Mouse (Mus musculus) mouse embryonic stem cell (cell line): ENCODE measurements around the gene Ammecr1.

ENCODE experiments used
- in situ Hi-C, 2 experiments: fragments of 300-500 bp; cut with MboI; formaldehyde crosslinking; loops; 1 replicate in 1 of 2; 3 replicates in 1 of 2; pipeline ENCODE4 v1.14.3; 2019 to 2020; ENCODE audit warnings: low sequenced_read_pairs in 2 of 2, low pct_unique_long_range_greater_than_20kb in 1 of 2, mixed read lengths in 1 of 2; ENCODE audit not compliant: unreplicated experiment in 1 of 2

Ammecr1 gene

DNA sequence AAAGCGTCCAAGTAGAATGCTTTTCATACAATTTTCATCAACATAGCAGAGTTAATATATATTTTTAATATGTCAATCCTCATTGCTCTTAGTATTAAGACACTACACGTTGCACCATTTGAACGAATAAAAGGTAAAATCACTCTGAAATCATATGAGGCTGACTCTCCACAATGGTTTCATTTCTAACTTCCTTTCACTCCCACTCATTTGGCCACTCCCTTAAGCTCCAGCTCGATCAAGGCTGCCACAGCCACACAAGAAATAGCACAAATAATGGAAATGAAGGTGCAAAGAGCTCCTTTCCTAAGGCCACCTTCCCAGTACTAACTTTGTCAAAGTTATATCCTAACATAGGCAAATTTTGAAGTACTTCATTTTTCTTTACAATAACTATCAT is 38.1 kb downstream of the Ammecr1 start:
- in situ Hi-C loops: no loop called here

- in situ Hi-C loops: no loop called here
Observed at GRCm38 (mm10) chrX:142917394-142917793, 49.1 kb downstream of the Ammecr1 start.

GRCm38 (mm10) chrX:142916719-142917118 is 49.8 kb downstream of the Ammecr1 start:
- in situ Hi-C loops: no loop called here

- in situ Hi-C loops: no loop called here
Observed at GRCm38 (mm10) chrX:142914208-142914607, 52.3 kb downstream of the Ammecr1 start.

DNA sequence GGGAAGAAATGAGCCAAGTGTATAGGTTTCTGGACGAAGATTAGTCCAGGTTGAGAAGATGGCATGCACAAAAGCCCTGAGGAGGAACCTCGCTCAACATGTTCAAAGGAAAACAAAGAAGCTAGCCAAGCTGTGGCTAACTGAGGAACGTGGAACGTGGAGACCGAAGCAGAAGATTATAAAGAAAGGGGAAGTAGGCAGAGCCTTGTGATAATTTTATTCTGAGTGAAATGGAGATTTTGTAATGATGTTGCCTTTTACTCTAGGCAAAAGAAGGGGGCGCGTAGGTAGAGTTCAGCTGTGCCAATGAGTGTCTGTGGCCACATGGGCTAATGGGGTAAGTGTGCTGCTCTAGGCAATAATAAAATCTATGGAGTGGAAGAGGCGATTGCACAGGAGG is 62.7 kb downstream of the Ammecr1 start:
- in situ Hi-C loops: no loop called here

GRCm38 (mm10) chrX:142902599-142902998 is 63.9 kb downstream of the Ammecr1 start:
- in situ Hi-C loops: no loop called here

DNA sequence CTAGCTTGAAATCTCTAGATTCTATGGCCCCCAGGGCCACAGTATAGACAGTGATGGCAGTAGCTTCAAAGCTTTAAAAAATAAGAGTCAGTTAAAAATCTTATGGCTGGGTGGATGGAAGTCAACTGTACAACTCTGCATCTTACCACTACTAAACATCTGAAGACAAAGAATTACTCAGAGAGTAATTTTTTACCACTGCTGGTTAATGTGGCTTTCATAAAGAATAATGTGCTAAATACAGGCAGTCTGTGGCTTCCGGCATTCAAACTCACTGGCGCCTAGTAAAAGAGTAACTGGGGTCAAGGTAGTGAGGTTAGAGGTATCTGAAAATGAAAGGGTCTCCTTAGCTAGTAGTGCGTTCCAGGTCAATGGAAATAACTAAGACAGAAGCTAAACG is 64.6 kb downstream of the Ammecr1 start:
- in situ Hi-C loops: no loop called here

DNA sequence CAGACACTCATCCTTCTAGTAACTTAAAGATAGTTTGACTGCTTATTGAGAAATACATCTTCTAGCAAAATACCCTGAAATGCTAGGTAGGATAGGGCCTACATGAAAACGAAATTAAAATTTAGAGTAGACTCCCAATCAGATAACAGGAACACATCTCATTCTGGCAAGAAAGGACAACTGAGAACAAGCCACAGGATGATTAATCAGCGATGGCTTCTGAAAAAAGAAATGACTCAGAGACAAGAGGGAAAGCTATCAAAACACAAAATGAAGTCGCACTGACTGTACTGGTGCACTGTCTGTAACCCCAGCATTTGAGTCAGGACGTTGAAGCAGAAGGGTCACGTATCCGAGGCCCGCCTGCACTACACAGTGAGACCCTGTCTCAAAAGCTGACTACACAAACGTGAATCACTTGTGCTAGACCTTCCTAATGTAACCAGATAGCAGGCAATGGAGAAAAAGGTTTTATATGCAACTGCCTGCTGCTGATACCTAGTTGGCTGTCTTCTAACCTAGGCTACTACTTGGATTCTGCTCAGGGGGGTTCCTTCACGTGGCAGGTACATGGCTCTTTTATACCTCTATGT is 68.1 kb downstream of the Ammecr1 start:
- in situ Hi-C loops: no loop called here

DNA sequence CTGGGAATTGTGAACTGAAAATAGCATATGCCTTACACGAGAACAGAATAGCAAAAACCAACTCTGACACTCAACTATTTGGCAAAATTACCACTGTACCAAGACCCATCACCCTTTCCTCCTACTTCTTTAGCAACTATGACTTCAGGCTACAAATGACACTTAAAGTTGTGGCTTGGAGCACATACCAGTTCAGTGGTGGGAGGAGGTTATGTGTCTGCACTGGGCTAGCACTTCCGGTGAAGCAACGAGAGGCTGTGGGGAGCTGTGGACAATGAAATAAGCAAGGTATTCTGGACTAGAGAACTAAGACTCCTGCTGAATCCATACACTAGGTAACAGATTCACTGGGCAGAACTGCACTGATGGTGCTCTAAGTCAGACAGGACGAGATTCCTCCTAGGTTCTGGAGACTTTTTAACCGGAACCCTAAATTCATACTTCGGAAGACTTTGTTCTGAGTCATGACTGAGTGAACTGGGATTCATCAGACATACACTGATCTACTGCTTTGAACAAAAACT is 69.0 kb downstream of the Ammecr1 start:
- in situ Hi-C loops: no loop called here

DNA sequence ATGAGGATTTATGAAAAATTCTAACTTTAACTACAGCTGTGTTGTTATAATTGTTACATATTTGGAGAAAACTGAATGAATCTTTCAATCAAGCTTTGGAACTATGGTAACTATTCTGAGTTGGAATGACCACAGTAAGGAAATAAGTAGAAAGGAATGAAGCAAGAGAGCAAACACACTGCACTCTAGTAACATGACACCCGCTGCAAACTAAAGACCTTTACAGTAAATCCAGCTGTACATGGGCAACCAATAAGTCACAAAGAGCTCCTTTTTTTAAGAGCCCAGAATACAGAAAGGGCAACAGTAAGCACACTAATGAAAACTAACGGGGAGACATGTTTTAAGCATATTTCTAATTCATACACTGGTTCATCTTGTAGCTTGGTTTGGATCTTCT is 71.2 kb downstream of the Ammecr1 start:
- in situ Hi-C loops: no loop called here

- in situ Hi-C loops: no loop called here
Observed at GRCm38 (mm10) chrX:142885962-142886361, 80.6 kb downstream of the Ammecr1 start.

GRCm38 (mm10) chrX:142883593-142883992 is 82.9 kb downstream of the Ammecr1 start:
- in situ Hi-C loops: no loop called here

DNA sequence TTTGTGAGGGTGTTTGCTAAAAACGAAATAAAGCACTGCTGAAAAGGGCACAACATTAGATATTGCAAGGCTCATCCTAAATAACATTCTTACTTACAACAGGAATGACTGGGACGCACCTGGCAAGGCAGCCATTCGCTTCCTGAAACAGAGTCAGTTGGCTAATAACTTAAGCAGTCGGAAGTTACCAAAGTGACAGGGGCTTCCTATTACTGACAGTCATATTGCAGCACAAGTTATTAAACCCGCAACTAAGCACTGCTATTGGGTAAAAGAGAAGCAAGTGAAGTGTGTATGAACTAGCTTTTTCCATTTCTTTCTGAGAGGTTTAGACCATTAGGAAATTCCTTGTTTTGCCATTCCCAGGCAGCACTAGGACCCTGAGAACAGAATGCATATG is 84.3 kb downstream of the Ammecr1 start:
- in situ Hi-C loops: no loop called here

DNA sequence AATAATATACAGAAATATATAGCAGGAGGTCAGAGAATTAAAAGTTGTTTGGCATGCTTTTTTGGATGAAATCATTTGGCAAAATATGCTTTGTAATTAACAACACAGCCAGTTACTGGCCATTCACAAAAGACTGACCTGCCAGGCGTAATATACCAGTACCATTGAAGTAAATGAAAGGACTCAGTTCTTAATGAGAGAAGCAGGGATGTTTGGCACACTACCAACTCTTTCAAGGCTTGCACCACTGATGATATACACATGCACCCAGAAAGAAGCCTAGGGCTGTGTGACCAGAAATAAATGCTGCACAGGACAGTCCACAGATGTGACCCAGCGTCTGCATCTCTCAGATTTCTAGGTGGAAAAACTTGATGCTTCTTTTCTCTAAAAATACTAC is 96.7 kb downstream of the Ammecr1 start:
- in situ Hi-C loops: no loop called here

GRCm38 (mm10) chrX:142848032-142848431 is 118.5 kb downstream of the Ammecr1 start:
- in situ Hi-C loops: no loop called here

DNA sequence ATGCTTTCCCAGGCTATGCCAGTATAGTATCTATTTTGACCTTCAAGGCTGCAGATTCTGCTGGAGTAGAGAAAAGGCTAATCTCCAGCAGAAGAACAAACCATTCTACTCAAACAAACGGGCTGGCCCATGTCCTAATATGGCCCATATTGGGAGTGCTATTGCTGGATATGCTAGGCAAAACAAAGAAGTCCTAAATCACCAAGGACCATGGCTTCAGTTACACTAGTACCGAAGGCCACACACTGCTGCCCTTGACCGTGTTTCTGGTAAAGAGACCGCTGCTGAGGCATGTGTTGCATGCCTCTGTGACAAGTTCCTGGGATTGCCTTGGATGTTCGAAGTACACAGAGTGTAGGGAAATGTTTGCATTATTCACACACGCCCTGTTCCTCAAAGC is 120.3 kb downstream of the Ammecr1 start:
- in situ Hi-C loops: no loop called here

DNA sequence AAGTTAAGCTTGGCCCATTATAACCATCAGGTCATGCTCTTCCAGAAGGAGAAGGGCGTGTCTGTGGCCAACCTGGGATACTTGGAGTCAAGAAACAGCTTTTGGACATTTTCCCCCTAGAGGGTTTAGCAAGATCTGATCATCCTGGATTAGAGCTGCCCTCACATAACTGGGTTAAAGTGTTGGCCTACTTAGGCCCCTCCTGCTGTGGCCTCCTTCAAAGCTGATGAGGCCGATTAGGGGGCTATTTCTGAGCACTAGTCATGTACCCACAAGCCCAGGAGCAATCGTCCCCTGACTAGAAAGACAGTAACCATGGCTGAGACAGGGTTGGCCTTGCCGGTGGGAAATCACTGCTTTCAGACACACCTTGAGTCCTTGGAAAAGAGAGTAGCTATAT is 124.6 kb downstream of the Ammecr1 start:
- in situ Hi-C loops: no loop called here

DNA sequence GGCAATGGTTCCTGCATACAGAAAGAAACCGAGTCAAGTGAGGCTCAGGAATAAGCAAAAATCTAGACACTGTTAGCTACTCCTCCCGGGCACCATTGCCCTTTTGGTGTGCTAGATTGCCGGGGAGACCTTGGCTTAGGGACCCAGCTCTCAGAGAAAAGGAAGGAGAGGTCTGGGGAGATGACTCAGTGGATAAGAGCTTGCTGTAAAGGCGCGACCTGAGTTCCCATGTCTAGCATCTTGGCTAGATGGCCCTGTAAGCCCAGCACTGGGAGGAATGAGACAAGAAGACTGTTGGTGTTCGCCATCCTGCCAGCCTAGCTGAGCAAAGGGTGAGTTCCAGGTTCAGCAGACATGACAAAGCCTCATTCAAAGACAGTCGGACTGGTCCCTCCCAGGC is 127.1 kb downstream of the Ammecr1 start:
- in situ Hi-C loops: no loop called here

GRCm38 (mm10) chrX:142838841-142839240 is 127.7 kb downstream of the Ammecr1 start:
- in situ Hi-C loops: no loop called here

DNA sequence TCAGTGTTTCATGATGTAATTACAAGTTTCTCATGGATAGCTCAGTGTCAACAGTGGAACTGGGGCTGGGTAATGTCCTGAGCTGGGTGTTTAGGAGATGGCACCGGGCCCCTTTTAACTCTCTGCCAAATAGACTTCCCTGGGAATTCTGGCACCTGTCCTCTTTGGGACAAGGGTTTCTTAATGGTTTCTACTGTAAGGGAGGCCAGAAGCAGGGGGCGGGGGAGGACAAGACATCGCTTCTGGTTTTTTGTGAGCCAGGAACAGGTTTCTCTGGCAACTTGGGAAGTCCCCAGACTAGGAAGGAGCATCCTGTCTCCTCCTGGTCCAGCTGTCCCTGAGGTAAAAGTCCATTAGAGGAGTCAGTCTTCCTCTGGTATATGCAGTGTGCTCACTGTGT is 129.2 kb downstream of the Ammecr1 start:
- in situ Hi-C loops: no loop called here

DNA sequence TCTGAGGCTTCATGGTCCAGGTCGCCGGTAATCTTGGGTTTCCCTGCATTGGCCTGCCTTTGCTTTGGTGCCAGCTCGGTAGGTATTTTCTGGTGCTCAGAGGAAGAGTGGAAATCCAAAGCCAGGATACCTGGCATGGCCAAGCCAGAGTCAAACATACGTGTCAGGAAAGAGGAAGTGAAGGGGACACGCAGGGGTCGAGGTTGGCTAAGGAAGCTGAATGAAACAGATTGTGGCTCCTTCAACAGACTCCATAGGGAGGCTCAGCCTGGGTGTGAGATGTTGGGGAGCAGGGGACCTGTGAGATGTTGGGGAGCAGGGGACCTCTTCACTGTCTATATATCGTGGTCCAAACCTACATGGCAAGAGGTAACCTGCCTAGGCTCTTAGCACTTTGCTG is 130.1 kb downstream of the Ammecr1 start:
- in situ Hi-C loops: no loop called here
